Comparison of ENCODE assay signal across 19 mouse cellular contexts in the genomic region with DNA sequence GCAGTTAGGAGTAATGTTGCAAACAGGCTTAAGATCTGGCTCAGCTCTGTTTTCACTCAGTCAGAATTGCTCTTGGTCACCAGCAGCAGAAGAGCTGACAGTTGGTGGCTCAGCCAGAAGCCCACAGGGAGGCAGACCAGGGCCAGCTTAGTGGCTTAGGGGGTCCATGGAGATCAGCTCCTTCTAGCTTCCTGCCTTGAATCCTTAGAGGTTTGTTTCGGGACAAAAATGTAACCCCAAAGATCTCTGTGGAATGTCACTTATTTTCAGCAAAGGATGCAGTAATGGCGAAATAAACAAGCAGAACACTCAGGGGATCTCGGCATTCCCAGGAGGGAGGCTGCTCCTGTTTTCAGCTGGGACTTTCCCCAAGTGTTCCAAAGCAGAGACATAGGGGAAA.
DNase-seq lines count a peak whose midpoint lies in the region; ATAC-seq and TF ChIP-seq lines count a peak whose summit lies in the region.
"Had no signal": no experiment of that assay in that cellular context is flagged by ENCODE, and none has a peak within 500 bp of the region (broad histone marks: within the 10 kb centered on the region; RNA-seq: fewer than 3 reads in every experiment).

No protein-coding gene starts in this region.

- 0 out of 2 replicates have a peak, but pooled peaks have one; percentile 5 for TF ChIP-seq CTCF in lung, embryonic 14.5 days (IDR thresholded peaks at IDR 0.05; ENCODE audit: low read depth)
- no peak for TF ChIP-seq CTCF in lung, adult 2 months (IDR thresholded peaks at IDR 0.05; ENCODE audit: insufficient read depth, low read length)

- 0 out of 2 replicates have a peak, but pooled peaks cover 7% of the 10 kb centered on the region for H3K4me1 ChIP-seq in heart, embryonic 12.5 days (replicated peaks)
- no peaks in the 10 kb centered on the region; the same call in 1 of the 2 replicates for H3K4me1 ChIP-seq in lung, embryonic 14.5 days (ENCODE audit: insufficient read depth)
- H3K4me1 ChIP-seq in lung, adult 2 months (ENCODE audit: control insufficient read depth, insufficient read depth, low read length): peaks cover 5% of the 10 kb centered on the region; the same call in 1 of the 2 replicates
- no peaks in the 10 kb centered on the region; the same call in 1 of the 2 replicates for H3K4me1 ChIP-seq in forebrain, embryonic 13.5 days
- H3K4me1 ChIP-seq: hindbrain, embryonic 12.5 days; intestine, embryonic 15.5 days; midbrain, embryonic 12.5 days; stomach, embryonic 15.5 days had no signal

- H3K9ac ChIP-seq in heart, embryonic 12.5 days: no peak overlapping the region
- no peak overlapping the region for H3K9ac ChIP-seq in lung, embryonic 14.5 days
- H3K9ac ChIP-seq in forebrain, embryonic 13.5 days: no peak overlapping the region
- H3K9ac ChIP-seq: embryonic facial prominence, embryonic 13.5 days; hindbrain, embryonic 12.5 days; intestine, embryonic 15.5 days; midbrain, embryonic 12.5 days; stomach, embryonic 15.5 days had no signal

- DNase-seq in heart, adult 18-20 months: peak; percentile 32 to 45
- no peak for DNase-seq in lung, embryonic 14.5 days
- no peak for DNase-seq in lung, adult 2 months
- DNase-seq in heart, adult 9 months (ENCODE audit: low spot score in 2 of 2): peak; percentile 15 to 41
- peak; percentile 21 to 27 for DNase-seq in kidney, postnatal 36 days
- no peak for DNase-seq in frontal cortex, postnatal 14 days (ENCODE audit: low spot score in 2 of 2)
- DNase-seq: adrenal gland, adult 8-10 months; cerebellum, adult 2 months; layer of hippocampus, postnatal 36 days; spleen, adult 18-20 months; thymus, postnatal 14 days had no signal

- no peaks in the 10 kb centered on the region for H3K9me3 ChIP-seq in heart, embryonic 12.5 days (replicated peaks)
- H3K9me3 ChIP-seq in lung, embryonic 14.5 days (ENCODE audit: low read depth, low read length): no peaks in the 10 kb centered on the region
- H3K9me3 ChIP-seq in forebrain, embryonic 13.5 days (replicated peaks): no peaks in the 10 kb centered on the region
- H3K9me3 ChIP-seq: hindbrain, embryonic 12.5 days; intestine, embryonic 15.5 days; midbrain, embryonic 12.5 days; stomach, embryonic 15.5 days had no signal

- H3K27me3 ChIP-seq in heart, embryonic 12.5 days (replicated peaks): no peaks in the 10 kb centered on the region
- H3K27me3 ChIP-seq in lung, embryonic 14.5 days (ENCODE audit: insufficient read depth, low read length): no peaks in the 10 kb centered on the region
- no peaks in the 10 kb centered on the region for H3K27me3 ChIP-seq in forebrain, embryonic 13.5 days
- H3K27me3 ChIP-seq: embryonic facial prominence, embryonic 13.5 days; hindbrain, embryonic 12.5 days; intestine, embryonic 15.5 days; midbrain, embryonic 12.5 days; stomach, embryonic 15.5 days had no signal

- no peak overlapping the region for H3K4me2 ChIP-seq in heart, embryonic 12.5 days
- H3K4me2 ChIP-seq in lung, embryonic 14.5 days: no peak overlapping the region
- no peak overlapping the region for H3K4me2 ChIP-seq in forebrain, embryonic 13.5 days
- H3K4me2 ChIP-seq: embryonic facial prominence, embryonic 13.5 days; hindbrain, embryonic 12.5 days; intestine, embryonic 15.5 days; midbrain, embryonic 12.5 days; stomach, embryonic 15.5 days had no signal

- H3K36me3 ChIP-seq in heart, embryonic 12.5 days: no peaks in the 10 kb centered on the region
- no peaks in the 10 kb centered on the region for H3K36me3 ChIP-seq in lung, embryonic 14.5 days (ENCODE audit: insufficient read depth)
- no peaks in the 10 kb centered on the region for H3K36me3 ChIP-seq in forebrain, embryonic 13.5 days (ENCODE audit: poor library complexity, severe bottlenecking)
- H3K36me3 ChIP-seq: embryonic facial prominence, embryonic 13.5 days; hindbrain, embryonic 12.5 days; intestine, embryonic 15.5 days; midbrain, embryonic 12.5 days; stomach, embryonic 15.5 days had no signal

- H3K4me3 ChIP-seq in heart, embryonic 12.5 days: no peak overlapping the region
- no peak overlapping the region for H3K4me3 ChIP-seq in lung, embryonic 14.5 days (ENCODE audit: low read depth, low read length)
- no peak overlapping the region for H3K4me3 ChIP-seq in lung, adult 2 months (replicated peaks; ENCODE audit: extremely low read depth, low read depth, low read length)
- no peak overlapping the region for H3K4me3 ChIP-seq in forebrain, embryonic 13.5 days
- H3K4me3 ChIP-seq: embryonic facial prominence, embryonic 13.5 days; hindbrain, embryonic 12.5 days; intestine, embryonic 15.5 days; midbrain, embryonic 12.5 days; stomach, embryonic 15.5 days had no signal

- no peak for TF ChIP-seq POLR2A in lung, adult 2 months (IDR thresholded peaks at IDR 0.05; ENCODE audit: borderline replicate concordance, extremely low read depth, low read depth, low read length)

- 54% methylated on average over 3 of the region's 3 CpGs for WGBS in heart, embryonic 12.5 days
- WGBS in lung, embryonic 14.5 days: 42% methylated on average over 3 of the region's 3 CpGs
- 58% methylated on average over 3 of the region's 3 CpGs for WGBS in lung, adult 2 months
- WGBS in forebrain, embryonic 13.5 days: 77% methylated on average over 3 of the region's 3 CpGs

- no peak overlapping the region for H3K27ac ChIP-seq in heart, embryonic 12.5 days (ENCODE audit: poor library complexity, severe bottlenecking)
- no peak overlapping the region for H3K27ac ChIP-seq in lung, embryonic 14.5 days (ENCODE audit: low read depth)
- no peak overlapping the region for H3K27ac ChIP-seq in forebrain, embryonic 13.5 days
- H3K27ac ChIP-seq: embryonic facial prominence, embryonic 13.5 days; hindbrain, embryonic 12.5 days; intestine, embryonic 15.5 days; midbrain, embryonic 12.5 days; stomach, embryonic 15.5 days had no signal

- ATAC-seq in heart, embryonic 12.5 days (ENCODE audit: insufficient number of reproducible peaks, low FRiP score): no peak
- no peak for ATAC-seq in lung, embryonic 14.5 days (ENCODE audit: insufficient read depth)
- no peak for ATAC-seq in forebrain, embryonic 13.5 days
- ATAC-seq: forebrain, embryonic 14.5 days; intestine, embryonic 15.5 days had no signal

Comparison
In these comparisons a context has a peak if more than half of its experiments do, and no peak if none do; other contexts are left out.
1. DNase-seq: peak in heart, adult 18-20 months (2 of 2), heart, adult 9 months (2 of 2) and kidney, postnatal 36 days (2 of 2); none in lung, embryonic 14.5 days (single experiment), lung, adult 2 months (single experiment) and frontal cortex, postnatal 14 days (0 of 2).